Mouse (Mus musculus): ENCODE measurements at regions not wholly inside any gene's neighbourhood (a gene's known extent, or its start where the extent isn't known, plus 50 kb on each side); places are given as distances from the start of the nearest gene placed in this dataset.

DNA sequence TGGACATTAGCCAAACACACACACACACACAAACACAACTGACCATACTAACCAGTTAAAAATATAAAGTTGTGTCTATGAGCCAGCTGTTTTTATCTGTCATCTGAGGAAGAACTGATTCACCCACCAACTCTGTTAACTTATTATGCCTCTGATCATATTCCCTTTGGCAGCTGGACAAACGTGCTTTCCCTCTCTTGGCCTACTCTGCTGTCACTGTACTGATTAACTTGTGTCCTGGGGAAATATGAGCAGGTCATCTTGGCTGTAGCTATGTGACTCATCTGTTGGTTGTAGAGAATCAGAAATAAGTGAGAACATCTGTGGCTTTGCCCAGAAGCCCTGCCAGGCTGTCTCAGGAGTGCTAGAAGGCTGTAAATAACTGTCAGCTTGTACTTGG lies 210.9 kb upstream of the Gm11232 start:
- ATAC-seq (replicated peaks; ENCODE audit: low FRiP score, low TSS enrichment, low read depth) (no peak), DNase-seq (ENCODE audit: low spot score) (no peak)
- H3K9ac ChIP-seq (ENCODE audit: low read length): no peak overlapping the region
- 55% methylated on average over 1 of the region's 1 CpGs for WGBS
- H3K27me3 ChIP-seq (replicated peaks; ENCODE audit: control insufficient read depth, insufficient read depth, low read length): no peaks in the 10 kb centered on the region
- no peak overlapping the region for H3K4me2 ChIP-seq (ENCODE audit: low read length)
- H3K27ac ChIP-seq (ENCODE audit: low read depth): no peak overlapping the region
- H3K4me1 ChIP-seq (replicated peaks; ENCODE audit: control insufficient read depth, insufficient read depth, low read length): no peaks in the 10 kb centered on the region
- no peak overlapping the region for H3K4me3 ChIP-seq (ENCODE audit: low read depth, low read length)
- no peaks in the 10 kb centered on the region for H3K9me3 ChIP-seq (ENCODE audit: control insufficient read depth, low read length)
- no peaks in the 10 kb centered on the region for H3K36me3 ChIP-seq (ENCODE audit: control insufficient read depth, insufficient read depth, low read length)

- Histone ChIP-seq H3K4me1 (replicated peaks; ENCODE audit: control insufficient read depth, insufficient read depth, low read length) (no peaks in the 10 kb centered on the region), H3K9ac (ENCODE audit: low read length) (no peak overlapping the region), H3K9me3 (ENCODE audit: control insufficient read depth, low read length) (no peaks in the 10 kb centered on the region), H3K36me3 (ENCODE audit: control insufficient read depth, insufficient read depth, low read length) (no peaks in the 10 kb centered on the region), H3K27ac (ENCODE audit: low read depth) (no peak overlapping the region), H3K4me2 (ENCODE audit: low read length) (no peak overlapping the region), H3K4me3 (ENCODE audit: low read depth, low read length) (no peak overlapping the region), H3K27me3 (replicated peaks; ENCODE audit: control insufficient read depth, insufficient read depth, low read length) (no peaks in the 10 kb centered on the region)
- WGBS: 77% methylated on average over 2 of the region's 2 CpGs
- DNase-seq (ENCODE audit: low spot score) (no peak), ATAC-seq (replicated peaks; ENCODE audit: low FRiP score, low TSS enrichment, low read depth) (no peak)
These were observed 195.7 kb upstream of the Gm11232 start for GRCm38 (mm10) chr4:71953441-71953840.

GRCm38 (mm10) chr4:71933240-71933986 lies 175.6 kb upstream of the Gm11232 start:
- H3K4me3 ChIP-seq (ENCODE audit: low read depth, low read length): no peak overlapping the region
- no peak overlapping the region for H3K9ac ChIP-seq (ENCODE audit: low read length)
- no peaks in the 10 kb centered on the region for H3K9me3 ChIP-seq (ENCODE audit: control insufficient read depth, low read length)
- ATAC-seq (replicated peaks; ENCODE audit: low FRiP score, low TSS enrichment, low read depth): no peak
- H3K36me3 ChIP-seq (ENCODE audit: control insufficient read depth, insufficient read depth, low read length): no peaks in the 10 kb centered on the region
- H3K4me1 ChIP-seq (replicated peaks; ENCODE audit: control insufficient read depth, insufficient read depth, low read length): no peaks in the 10 kb centered on the region
- no peaks in the 10 kb centered on the region for H3K27me3 ChIP-seq (replicated peaks; ENCODE audit: control insufficient read depth, insufficient read depth, low read length)
- H3K27ac ChIP-seq (ENCODE audit: low read depth): no peak overlapping the region
- DNase-seq (ENCODE audit: low spot score): no peak
- H3K4me2 ChIP-seq (ENCODE audit: low read length): no peak overlapping the region
- WGBS: 53% methylated on average over 2 of the region's 2 CpGs

- Histone ChIP-seq H3K9ac (ENCODE audit: low read length) (no peak overlapping the region), H3K4me1 (replicated peaks; ENCODE audit: control insufficient read depth, insufficient read depth, low read length) (no peaks in the 10 kb centered on the region), H3K9me3 (ENCODE audit: control insufficient read depth, low read length) (no peaks in the 10 kb centered on the region), H3K27me3 (replicated peaks; ENCODE audit: control insufficient read depth, insufficient read depth, low read length) (no peaks in the 10 kb centered on the region), H3K4me3 (ENCODE audit: low read depth, low read length) (no peak overlapping the region), H3K36me3 (ENCODE audit: control insufficient read depth, insufficient read depth, low read length) (no peaks in the 10 kb centered on the region), H3K4me2 (ENCODE audit: low read length) (no peak overlapping the region), H3K27ac (ENCODE audit: low read depth) (no peak overlapping the region)
- WGBS: 79% methylated on average over 1 of the region's 1 CpGs
- no peak for ATAC-seq (replicated peaks; ENCODE audit: low FRiP score, low TSS enrichment, low read depth)
- no peak for DNase-seq (ENCODE audit: low spot score)
These were observed 175.1 kb upstream of the Gm11232 start for GRCm38 (mm10) chr4:71932818-71933217.

DNA sequence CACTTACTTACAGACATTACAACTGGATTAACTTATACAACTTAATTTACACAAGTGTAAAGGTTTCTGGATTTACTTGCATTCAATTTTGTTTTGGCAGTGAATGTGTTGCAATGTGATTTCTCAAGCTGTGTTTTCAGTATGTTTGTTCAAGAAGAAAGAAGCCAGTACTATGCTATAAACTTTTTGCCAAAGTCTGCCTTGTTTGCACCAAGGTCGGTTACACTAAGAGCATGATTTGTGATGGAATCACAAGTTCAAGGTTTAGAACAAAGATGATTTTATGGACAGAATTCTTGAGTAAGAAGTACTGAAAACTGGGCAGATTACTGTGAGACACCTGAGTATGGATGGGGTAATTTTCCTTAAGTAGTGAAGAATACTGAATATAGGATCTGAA lies 153.8 kb upstream of the Gm11232 start:
- H3K9me3 ChIP-seq (ENCODE audit: control insufficient read depth, low read length): no peaks in the 10 kb centered on the region
- no peak overlapping the region for H3K27ac ChIP-seq (ENCODE audit: low read depth)
- WGBS: 55% methylated on average over 1 of the region's 1 CpGs
- ATAC-seq (replicated peaks; ENCODE audit: low FRiP score, low TSS enrichment, low read depth) (no peak), DNase-seq (ENCODE audit: low spot score) (no peak)
- H3K36me3 ChIP-seq (ENCODE audit: control insufficient read depth, insufficient read depth, low read length): no peaks in the 10 kb centered on the region
- no peak overlapping the region for H3K4me3 ChIP-seq (ENCODE audit: low read depth, low read length)
- H3K27me3 ChIP-seq (replicated peaks; ENCODE audit: control insufficient read depth, insufficient read depth, low read length): no peaks in the 10 kb centered on the region
- no peak overlapping the region for H3K4me2 ChIP-seq (ENCODE audit: low read length)
- no peaks in the 10 kb centered on the region for H3K4me1 ChIP-seq (replicated peaks; ENCODE audit: control insufficient read depth, insufficient read depth, low read length)
- no peak overlapping the region for H3K9ac ChIP-seq (ENCODE audit: low read length)

- Histone ChIP-seq H3K9me3 (ENCODE audit: control insufficient read depth, low read length) (no peaks in the 10 kb centered on the region), H3K4me3 (ENCODE audit: low read depth, low read length) (no peak overlapping the region), H3K27me3 (replicated peaks; ENCODE audit: control insufficient read depth, insufficient read depth, low read length) (no peaks in the 10 kb centered on the region), H3K9ac (ENCODE audit: low read length) (no peak overlapping the region), H3K36me3 (ENCODE audit: control insufficient read depth, insufficient read depth, low read length) (no peaks in the 10 kb centered on the region), H3K27ac (ENCODE audit: low read depth) (no peak overlapping the region), H3K4me2 (ENCODE audit: low read length) (no peak overlapping the region), H3K4me1 (replicated peaks; ENCODE audit: control insufficient read depth, insufficient read depth, low read length) (0 out of 2 replicates have a peak, but pooled peaks cover 6% of the 10 kb centered on the region)
- no peak for DNase-seq (ENCODE audit: low spot score)
- ATAC-seq (replicated peaks; ENCODE audit: low FRiP score, low TSS enrichment, low read depth): no peak
- WGBS: 87% methylated on average over 4 of the region's 4 CpGs
These were observed 117.9 kb upstream of the Gm11232 start for GRCm38 (mm10) chr4:71875651-71876050.

DNA sequence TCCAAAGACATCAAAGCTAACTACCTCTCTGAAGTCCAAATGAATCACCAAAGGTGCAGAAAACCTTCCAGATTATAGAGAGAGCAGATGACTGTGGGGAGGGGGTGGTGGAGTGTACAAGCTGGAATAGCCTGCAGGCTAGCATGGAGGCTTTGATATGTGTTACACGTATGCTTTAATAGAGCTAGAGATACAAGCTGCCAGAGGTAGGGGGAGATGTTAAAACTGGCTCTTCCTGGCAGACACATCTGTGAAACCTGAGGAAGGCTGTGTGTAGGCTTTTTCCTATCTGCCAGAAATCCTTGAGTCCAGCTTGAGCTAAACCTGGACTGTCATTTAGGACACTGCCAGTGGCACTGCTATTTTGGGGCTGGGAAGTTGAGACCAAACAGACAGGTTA lies 109.2 kb upstream of the Gm11232 start:
- WGBS: 42% methylated on average over 1 of the region's 1 CpGs
- no peaks in the 10 kb centered on the region for H3K27me3 ChIP-seq (replicated peaks; ENCODE audit: control insufficient read depth, insufficient read depth, low read length)
- DNase-seq (ENCODE audit: low spot score): no peak
- H3K27ac ChIP-seq (ENCODE audit: low read depth): no peak overlapping the region
- no peak for ATAC-seq (replicated peaks; ENCODE audit: low FRiP score, low TSS enrichment, low read depth)
- no peaks in the 10 kb centered on the region for H3K4me1 ChIP-seq (replicated peaks; ENCODE audit: control insufficient read depth, insufficient read depth, low read length)
- no peak overlapping the region for H3K4me2 ChIP-seq (ENCODE audit: low read length)
- H3K9ac ChIP-seq (ENCODE audit: low read length): no peak overlapping the region
- H3K9me3 ChIP-seq (ENCODE audit: control insufficient read depth, low read length): no peaks in the 10 kb centered on the region
- H3K36me3 ChIP-seq (ENCODE audit: control insufficient read depth, insufficient read depth, low read length): no peaks in the 10 kb centered on the region
- H3K4me3 ChIP-seq (ENCODE audit: low read depth, low read length): no peak overlapping the region

- Histone ChIP-seq H3K4me2 (ENCODE audit: low read length) (no peak overlapping the region), H3K27ac (ENCODE audit: low read depth) (no peak overlapping the region), H3K27me3 (replicated peaks; ENCODE audit: control insufficient read depth, insufficient read depth, low read length) (no peaks in the 10 kb centered on the region), H3K9me3 (ENCODE audit: control insufficient read depth, low read length) (no peaks in the 10 kb centered on the region), H3K4me3 (ENCODE audit: low read depth, low read length) (no peak overlapping the region), H3K4me1 (replicated peaks; ENCODE audit: control insufficient read depth, insufficient read depth, low read length) (peaks cover 5% of the 10 kb centered on the region), H3K36me3 (ENCODE audit: control insufficient read depth, insufficient read depth, low read length) (no peaks in the 10 kb centered on the region), H3K9ac (ENCODE audit: low read length) (no peak overlapping the region)
- ATAC-seq (replicated peaks; ENCODE audit: low FRiP score, low TSS enrichment, low read depth) (no peak), DNase-seq (ENCODE audit: low spot score) (no peak)
- 40% methylated on average over 3 of the region's 3 CpGs for WGBS
These were observed 84.1 kb upstream of the Gm11232 start for GRCm38 (mm10) chr4:71841833-71842232.

GRCm38 (mm10) chr4:71840774-71841146 lies 83.0 kb upstream of the Gm11232 start:
- Histone ChIP-seq H3K9ac (ENCODE audit: low read length) (no peak overlapping the region), H3K27ac (ENCODE audit: low read depth) (no peak overlapping the region), H3K9me3 (ENCODE audit: control insufficient read depth, low read length) (no peaks in the 10 kb centered on the region), H3K36me3 (ENCODE audit: control insufficient read depth, insufficient read depth, low read length) (no peaks in the 10 kb centered on the region), H3K4me1 (replicated peaks; ENCODE audit: control insufficient read depth, insufficient read depth, low read length) (peaks cover 5% of the 10 kb centered on the region), H3K27me3 (replicated peaks; ENCODE audit: control insufficient read depth, insufficient read depth, low read length) (no peaks in the 10 kb centered on the region), H3K4me2 (ENCODE audit: low read length) (no peak overlapping the region), H3K4me3 (ENCODE audit: low read depth, low read length) (no peak overlapping the region)
- ATAC-seq (replicated peaks; ENCODE audit: low FRiP score, low TSS enrichment, low read depth) (no peak), DNase-seq (ENCODE audit: low spot score) (no peak)
- WGBS: 74% methylated on average over 1 of the region's 1 CpGs

Data from intestine, embryonic 14.5 days (tissue).